Mouse (Mus musculus): ENCODE measurements at regions not wholly inside any gene's neighbourhood (a gene's known extent, or its start where the extent isn't known, plus 50 kb on each side); places are given as distances from the start of the nearest gene placed in this dataset.

DNA sequence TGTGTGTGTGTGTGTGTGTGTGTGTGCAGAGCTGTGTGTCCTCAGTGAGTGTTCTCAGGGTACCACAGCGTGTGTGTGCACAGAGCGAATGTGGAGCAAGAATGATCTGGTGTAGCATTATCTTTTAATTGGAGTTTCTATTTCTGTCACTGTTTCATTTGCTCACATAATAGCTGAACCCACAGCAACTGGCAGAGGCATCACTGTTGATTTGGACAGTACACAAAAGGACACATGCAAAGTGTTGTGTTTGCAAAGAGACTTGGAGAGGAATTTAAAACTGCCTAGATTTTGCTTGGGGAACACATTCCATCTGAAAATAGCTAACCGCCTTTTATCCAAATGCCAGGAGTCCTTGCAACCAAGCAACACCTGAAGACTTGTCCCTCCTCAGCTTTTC lies 74.6 kb upstream of the Pcsk2 start:
- TF ChIP-seq CTCF (IDR thresholded peaks at IDR 0.05; ENCODE audit: insufficient read depth, low read depth, low read length) (no peak), POLR2A (IDR thresholded peaks at IDR 0.05; ENCODE audit: insufficient read depth, low read depth, low read length) (no peak)
